Mouse (Mus musculus) neutrophil, adult 5-6 weeks (primary cell): ENCODE data around the gene Lat2. TPM values are rescaled to one million over a fixed set of nuclear protein-coding genes. Genes with fewer than 3 reads are reported as not detected.

Experiments used
- ATAC-seq: fragments of 151-379, 151-347 bp; 2 replicates; pipeline ENCODE4 v1.8.0; 2017; ENCODE audit warnings: mild to moderate bottlenecking, moderate TSS enrichment; ENCODE audit not compliant: insufficient number of reproducible peaks, poor library complexity, low FRiP score, severe bottlenecking; ENCODE audit errors: extremely low read depth
- total RNA-seq: library from RNA; stranded (forward); fragments of 200-1000 nt; gene quantifications from 2 replicates; pipeline ENCODE4 v1.2.3, GENCODE M21; 2017

The Lat2 gene
- total RNA-seq, 1 experiment from 2014 or later: 170 TPM

- ATAC-seq: no peak
Observed at GRCm38 (mm10) chr5:134615780-134616179, 955 bp upstream of the Lat2 start.

GRCm38 (mm10) chr5:134615380-134615779, 555 bp upstream of the Lat2 start:
- no peak for ATAC-seq

GRCm38 (mm10) chr5:134614296-134614695, 529 bp downstream of the Lat2 start:
- no peak for ATAC-seq

- peak; percentile 52 for ATAC-seq
Observed at GRCm38 (mm10) chr5:134613727-134614126, 1.1 kb downstream of the Lat2 start.

GRCm38 (mm10) chr5:134611810-134612521, 2.9 kb downstream of the Lat2 start:
- ATAC-seq: no peak

- no peak for ATAC-seq
Observed at GRCm38 (mm10) chr5:134609916-134610643, 4.7 kb downstream of the Lat2 start.

GRCm38 (mm10) chr5:134607121-134607520, 7.7 kb downstream of the Lat2 start:
- peak; percentile 81 for ATAC-seq

GRCm38 (mm10) chr5:134606314-134606713, 8.5 kb downstream of the Lat2 start:
- ATAC-seq: no peak

GRCm38 (mm10) chr5:134604376-134604775, 10.4 kb downstream of the Lat2 start:
- ATAC-seq: no peak

- no peak for ATAC-seq
Observed at GRCm38 (mm10) chr5:134597711-134598110, 17.1 kb downstream of the Lat2 start.

GRCm38 (mm10) chr5:134593093-134593492, 21.7 kb downstream of the Lat2 start:
- no peak for ATAC-seq

GRCm38 (mm10) chr5:134592026-134592581, 22.7 kb downstream of the Lat2 start:
- no peak for ATAC-seq

GRCm38 (mm10) chr5:134589900-134590299, 24.9 kb downstream of the Lat2 start:
- ATAC-seq: no peak

GRCm38 (mm10) chr5:134584798-134585197, 30.0 kb downstream of the Lat2 start:
- no peak for ATAC-seq

- ATAC-seq: no peak
Observed at GRCm38 (mm10) chr5:134583884-134584213, 31.0 kb downstream of the Lat2 start.

GRCm38 (mm10) chr5:134583006-134583883, 31.6 kb downstream of the Lat2 start:
- no peak for ATAC-seq

GRCm38 (mm10) chr5:134582221-134582907, 32.5 kb downstream of the Lat2 start:
- ATAC-seq: peak; percentile 95

- no peak for ATAC-seq
Observed at GRCm38 (mm10) chr5:134581146-134581545, 33.7 kb downstream of the Lat2 start, which contains the start of gene Rfc2. TSS of gene Rfc2 (plus strand) at chr5:134581366.

- no peak for ATAC-seq
Observed at GRCm38 (mm10) chr5:134579135-134579534, 35.7 kb downstream of the Lat2 start.
